Mouse (Mus musculus): Measurements from ENCODE around the gene Obscn. TPM values are rescaled to one million over a fixed set of nuclear protein-coding genes. Genes with fewer than 3 reads are reported as not detected.

Gene Obscn
- polyA plus RNA-seq, 1 experiment from 2014 or later: 0.14 TPM

DNA sequence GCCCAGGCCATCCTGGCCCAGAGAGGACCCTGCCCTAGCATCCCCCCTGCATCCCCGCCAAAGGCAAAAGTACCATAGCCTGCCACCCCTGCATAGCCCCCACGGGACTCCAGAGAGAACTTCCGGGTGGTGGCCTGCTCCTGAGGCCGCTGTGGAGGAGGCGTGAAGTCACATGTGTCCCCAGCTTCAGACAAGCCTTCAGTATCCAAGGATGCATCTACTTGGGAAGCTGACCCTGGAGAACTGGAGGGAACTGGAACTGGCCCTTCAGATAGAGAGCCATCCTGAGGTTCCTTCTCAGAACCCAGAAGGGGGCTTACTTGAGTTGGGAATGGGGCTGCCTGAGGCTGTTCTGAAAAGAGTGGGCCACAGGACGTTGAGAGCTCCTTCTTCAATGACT is 136.4 kb downstream of the Obscn start:
- Histone ChIP-seq H3K9ac (no peak overlapping the region), H3K27ac (ENCODE audit: low read depth) (no peak overlapping the region), H3K4me3 (ENCODE audit: low read depth, low read length) (no peak overlapping the region), H3K9me3 (ENCODE audit: low read depth, low read length) (no peaks in the 10 kb centered on the region), H3K36me3 (ENCODE audit: insufficient read depth) (no peaks in the 10 kb centered on the region), H3K27me3 (ENCODE audit: insufficient read depth, low read length) (0 out of 2 replicates have a peak, but pooled peaks cover 3% of the 10 kb centered on the region), H3K4me1 (ENCODE audit: insufficient read depth) (no peaks in the 10 kb centered on the region), H3K4me2 (no peak overlapping the region)
- 77% methylated on average over 6 of the region's 6 CpGs for WGBS
- no peak for ATAC-seq (ENCODE audit: insufficient read depth)
- DNase-seq: no peak
- no peak for TF ChIP-seq CTCF (IDR thresholded peaks at IDR 0.05; ENCODE audit: low read depth)

- Histone ChIP-seq H3K36me3 (ENCODE audit: insufficient read depth) (no peaks in the 10 kb centered on the region), H3K9ac (no peak overlapping the region), H3K27me3 (ENCODE audit: insufficient read depth, low read length) (peaks cover 8% of the 10 kb centered on the region; the same call in 1 of the 2 replicates), H3K4me1 (ENCODE audit: insufficient read depth) (no peaks in the 10 kb centered on the region), H3K4me2 (no peak overlapping the region), H3K9me3 (ENCODE audit: low read depth, low read length) (no peaks in the 10 kb centered on the region), H3K27ac (ENCODE audit: low read depth) (no peak overlapping the region), H3K4me3 (ENCODE audit: low read depth, low read length) (no peak overlapping the region)
- ATAC-seq (ENCODE audit: insufficient read depth) (no peak), DNase-seq (peak; percentile 18)
- TF ChIP-seq CTCF (IDR thresholded peaks at IDR 0.05; ENCODE audit: low read depth): no peak
- WGBS: 40% methylated on average over 11 of the region's 11 CpGs
These were observed 137.0 kb downstream of the Obscn start for GRCm38 (mm10) chr11:58999158-58999557.

- H3K4me2 ChIP-seq: no peak overlapping the region
- peaks cover 14% of the 10 kb centered on the region; the same call in 1 of the 2 replicates for H3K27me3 ChIP-seq (ENCODE audit: insufficient read depth, low read length)
- no peak overlapping the region for H3K4me3 ChIP-seq (ENCODE audit: low read depth, low read length)
- no peaks in the 10 kb centered on the region for H3K9me3 ChIP-seq (ENCODE audit: low read depth, low read length)
- no peak overlapping the region for H3K9ac ChIP-seq
- no peak for DNase-seq
- no peak for ATAC-seq (ENCODE audit: insufficient read depth)
- H3K36me3 ChIP-seq (ENCODE audit: insufficient read depth): no peaks in the 10 kb centered on the region
- H3K27ac ChIP-seq (ENCODE audit: low read depth): no peak overlapping the region
- no peaks in the 10 kb centered on the region for H3K4me1 ChIP-seq (ENCODE audit: insufficient read depth)
- no peak for TF ChIP-seq CTCF (IDR thresholded peaks at IDR 0.05; ENCODE audit: low read depth)
- WGBS: 68% methylated on average over 5 of the region's 5 CpGs
These were observed 138.7 kb downstream of the Obscn start for GRCm38 (mm10) chr11:58997541-58997940.

DNA sequence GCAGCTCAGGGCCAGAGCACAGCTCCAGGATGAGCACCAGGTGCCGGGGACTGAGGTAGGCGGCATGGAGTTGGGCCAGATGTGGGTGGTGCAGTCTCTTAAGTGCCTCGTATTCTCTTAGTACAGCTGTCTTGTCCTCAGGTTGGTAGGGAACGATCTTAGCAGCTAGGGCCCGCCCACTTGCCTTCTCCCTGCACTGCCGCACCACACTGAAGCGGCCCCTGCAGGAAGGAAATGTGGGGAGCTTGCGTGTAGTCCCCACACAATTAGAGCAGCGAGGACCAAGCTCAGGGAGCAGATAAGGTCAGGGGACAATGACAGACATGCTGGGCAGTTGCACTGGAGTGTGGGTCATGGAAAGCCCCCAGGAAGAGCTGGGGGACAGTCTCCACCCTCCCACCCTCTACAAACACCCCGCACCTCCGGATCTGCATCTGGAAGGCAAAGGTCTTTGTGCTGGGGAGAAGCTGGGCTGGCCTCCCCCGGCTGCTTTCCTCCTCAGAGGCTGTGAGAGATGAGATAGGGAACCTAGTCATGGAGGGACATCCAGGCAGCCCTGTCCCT is 140.3 kb downstream of the Obscn start:
- no peak for TF ChIP-seq CTCF (IDR thresholded peaks at IDR 0.05; ENCODE audit: low read depth)
- DNase-seq: no peak
- no peaks in the 10 kb centered on the region for H3K9me3 ChIP-seq (ENCODE audit: low read depth, low read length)
- 40% methylated on average over 12 of the region's 12 CpGs for WGBS
- H3K4me1 ChIP-seq (ENCODE audit: insufficient read depth): no peaks in the 10 kb centered on the region
- ATAC-seq (ENCODE audit: insufficient read depth): no peak
- H3K27ac ChIP-seq (ENCODE audit: low read depth): no peak overlapping the region
- no peaks in the 10 kb centered on the region for H3K36me3 ChIP-seq (ENCODE audit: insufficient read depth)
- no peak overlapping the region for H3K9ac ChIP-seq
- H3K27me3 ChIP-seq (ENCODE audit: insufficient read depth, low read length): peaks cover 14% of the 10 kb centered on the region; the same call in 1 of the 2 replicates
- H3K4me2 ChIP-seq: no peak overlapping the region
- no peak overlapping the region for H3K4me3 ChIP-seq (ENCODE audit: low read depth, low read length)

GRCm38 (mm10) chr11:58995061-58995806 is 141.0 kb downstream of the Obscn start:
- 72% methylated on average over 9 of the region's 9 CpGs for WGBS
- Histone ChIP-seq H3K4me3 (ENCODE audit: low read depth, low read length) (no peak overlapping the region), H3K4me2 (peak overlapping the region; percentile 61)

GRCm38 (mm10) chr11:58994337-58994826 is 141.8 kb downstream of the Obscn start:
- Histone ChIP-seq H3K9ac (no peak overlapping the region), H3K4me1 (ENCODE audit: insufficient read depth) (no peaks in the 10 kb centered on the region), H3K4me2 (peak overlapping the region; percentile 61), H3K27ac (ENCODE audit: low read depth) (no peak overlapping the region), H3K36me3 (ENCODE audit: insufficient read depth) (peaks cover 13% of the 10 kb centered on the region), H3K9me3 (ENCODE audit: low read depth, low read length) (no peaks in the 10 kb centered on the region), H3K4me3 (ENCODE audit: low read depth, low read length) (peak overlapping the region; percentile 27), H3K27me3 (ENCODE audit: insufficient read depth, low read length) (peaks cover 14% of the 10 kb centered on the region; the same call in 1 of the 2 replicates)
- peak; percentile 25; the same call in 1 of the 2 replicates for TF ChIP-seq CTCF (IDR thresholded peaks at IDR 0.05; ENCODE audit: low read depth)
- DNase-seq (peak; percentile 53), ATAC-seq (ENCODE audit: insufficient read depth) (peak; percentile 75)
- WGBS: 3% methylated on average over 31 of the region's 35 CpGs

More at GRCm38 (mm10) chr11:58995061-58995806, 141.0 kb downstream of the Obscn start:
- no peak overlapping the region for H3K27ac ChIP-seq (ENCODE audit: low read depth)
- H3K9me3 ChIP-seq (ENCODE audit: low read depth, low read length): no peaks in the 10 kb centered on the region
- no peak for TF ChIP-seq CTCF (IDR thresholded peaks at IDR 0.05; ENCODE audit: low read depth)
- no peak overlapping the region for H3K9ac ChIP-seq
- peaks cover 6% of the 10 kb centered on the region for H3K36me3 ChIP-seq (ENCODE audit: insufficient read depth)
- ATAC-seq (ENCODE audit: insufficient read depth) (no peak), DNase-seq (no peak)
- H3K4me1 ChIP-seq (ENCODE audit: insufficient read depth): no peaks in the 10 kb centered on the region
- peaks cover 14% of the 10 kb centered on the region; the same call in 1 of the 2 replicates for H3K27me3 ChIP-seq (ENCODE audit: insufficient read depth, low read length)

DNA sequence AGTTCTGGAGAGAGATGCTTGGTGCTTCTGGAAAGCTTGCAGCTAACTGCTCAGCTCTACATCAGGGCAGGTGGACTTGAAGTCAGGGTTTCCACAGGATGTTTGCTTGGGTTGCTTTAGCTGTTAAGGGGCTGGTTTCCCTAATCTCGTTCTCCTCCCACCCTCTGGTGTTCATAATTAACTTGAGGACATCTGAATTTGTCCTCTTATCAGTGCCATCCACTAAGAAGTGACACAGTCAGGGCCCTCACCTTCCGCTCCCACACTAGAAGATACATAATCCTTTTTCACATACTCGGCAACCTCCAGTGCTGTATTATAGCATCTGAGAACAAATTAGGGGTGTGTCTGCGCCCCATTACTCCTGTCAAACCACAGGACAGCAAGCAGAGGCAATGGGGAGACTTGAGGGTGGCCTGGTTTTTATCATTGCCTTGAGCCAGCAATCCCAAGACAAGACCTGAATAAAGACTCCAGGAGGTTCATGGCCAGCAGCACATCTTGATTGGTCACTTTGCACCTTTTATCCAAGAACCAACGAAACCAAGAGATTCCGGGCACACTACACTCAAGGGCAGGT is 143.0 kb downstream of the Obscn start:
- no peak for TF ChIP-seq CTCF (IDR thresholded peaks at IDR 0.05; ENCODE audit: low read depth)
- 64% methylated on average over 6 of the region's 6 CpGs for WGBS
- Histone ChIP-seq H3K9me3 (ENCODE audit: low read depth, low read length) (no peaks in the 10 kb centered on the region), H3K4me1 (ENCODE audit: insufficient read depth) (no peaks in the 10 kb centered on the region), H3K27ac (ENCODE audit: low read depth) (no peak overlapping the region), H3K27me3 (ENCODE audit: insufficient read depth, low read length) (peaks cover 14% of the 10 kb centered on the region; the same call in 1 of the 2 replicates), H3K4me2 (no peak overlapping the region), H3K9ac (no peak overlapping the region), H3K36me3 (ENCODE audit: insufficient read depth) (peaks cover 25% of the 10 kb centered on the region), H3K4me3 (ENCODE audit: low read depth, low read length) (no peak overlapping the region)
- DNase-seq (no peak), ATAC-seq (ENCODE audit: insufficient read depth) (no peak)
